Comparison of ENCODE assay signal across 32 mouse cellular contexts in genomic region chr10:31635098-31635497, GRCm38 (mm10).
"Had no signal": no experiment of that assay in that cellular context is flagged by ENCODE, and none has a peak within 500 bp of the region (broad histone marks: within the 10 kb centered on the region; RNA-seq: fewer than 3 reads in every experiment).

No protein-coding gene starts in this region.

- H3K4me2 ChIP-seq: limb, embryonic 12.5 days; limb, embryonic 13.5 days; limb, embryonic 15.5 days; liver, embryonic 11.5 days; liver, embryonic 12.5 days; liver, embryonic 13.5 days; liver, embryonic 15.5 days; lung, embryonic 14.5 days; lung, embryonic 15.5 days; midbrain, embryonic 11.5 days; midbrain, embryonic 12.5 days; midbrain, embryonic 13.5 days; midbrain, embryonic 15.5 days; neural tube, embryonic 12.5 days had no signal

- H3K27me3 ChIP-seq: limb, embryonic 12.5 days; limb, embryonic 13.5 days; limb, embryonic 15.5 days; liver, embryonic 12.5 days; liver, embryonic 13.5 days; liver, embryonic 15.5 days; lung, embryonic 15.5 days; megakaryocyte, embryonic 14.5 days; midbrain, embryonic 12.5 days; midbrain, embryonic 13.5 days; midbrain, embryonic 15.5 days; neural tube, embryonic 12.5 days had no signal

- H3K4me3 ChIP-seq: limb, embryonic 10.5 days; limb, embryonic 12.5 days; limb, embryonic 13.5 days; limb, embryonic 15.5 days; liver, embryonic 12.5 days; liver, embryonic 13.5 days; liver, embryonic 15.5 days; lung, embryonic 15.5 days; megakaryocyte, embryonic 14.5 days; midbrain, embryonic 10.5 days; midbrain, embryonic 12.5 days; midbrain, embryonic 13.5 days; midbrain, embryonic 15.5 days; myocyte; neural tube, embryonic 12.5 days had no signal

- DNase-seq: left cerebral cortex, postnatal 4 days; liver; liver, embryonic 13.5 days; liver, postnatal 0 days; lung, adult 18-20 months; lung, adult 2 months; lung, embryonic 14.5 days; lung, postnatal 10 days; lung, postnatal 14 days; lung, postnatal 36 days; lung, postnatal 4 days; midbrain, embryonic 14.5 days had no signal

- H3K36me3 ChIP-seq: limb, embryonic 10.5 days; limb, embryonic 12.5 days; limb, embryonic 13.5 days; limb, embryonic 15.5 days; liver, embryonic 12.5 days; liver, embryonic 13.5 days; liver, embryonic 15.5 days; lung, embryonic 15.5 days; midbrain, embryonic 10.5 days; midbrain, embryonic 12.5 days; midbrain, embryonic 13.5 days; midbrain, embryonic 15.5 days; neural tube, embryonic 12.5 days had no signal

- H3K9ac ChIP-seq: limb, embryonic 12.5 days; limb, embryonic 13.5 days; limb, embryonic 15.5 days; liver, embryonic 12.5 days; liver, embryonic 13.5 days; liver, embryonic 14.5 days; liver, embryonic 15.5 days; liver, postnatal 0 days; lung, embryonic 14.5 days; lung, embryonic 15.5 days; midbrain, embryonic 12.5 days; midbrain, embryonic 13.5 days; midbrain, embryonic 15.5 days; neural tube, embryonic 12.5 days had no signal

- H3K9me3 ChIP-seq: limb, embryonic 10.5 days; limb, embryonic 12.5 days; limb, embryonic 13.5 days; limb, embryonic 15.5 days; liver, embryonic 12.5 days; liver, embryonic 13.5 days; liver, embryonic 15.5 days; lung, embryonic 15.5 days; midbrain, embryonic 10.5 days; midbrain, embryonic 12.5 days; midbrain, embryonic 13.5 days; midbrain, embryonic 15.5 days; neural tube, embryonic 12.5 days had no signal

- H3K4me1 ChIP-seq: limb, embryonic 10.5 days; limb, embryonic 12.5 days; limb, embryonic 13.5 days; limb, embryonic 15.5 days; liver, embryonic 12.5 days; liver, embryonic 13.5 days; liver, embryonic 15.5 days; lung, embryonic 15.5 days; megakaryocyte, embryonic 14.5 days; midbrain, embryonic 10.5 days; midbrain, embryonic 12.5 days; midbrain, embryonic 13.5 days; midbrain, embryonic 15.5 days; neural tube, embryonic 12.5 days had no signal

- H3K27ac ChIP-seq: limb, embryonic 10.5 days; limb, embryonic 12.5 days; limb, embryonic 13.5 days; limb, embryonic 15.5 days; liver, embryonic 12.5 days; liver, embryonic 13.5 days; liver, embryonic 14.5 days; liver, embryonic 15.5 days; lung, embryonic 15.5 days; macrophage; midbrain, embryonic 10.5 days; midbrain, embryonic 12.5 days; midbrain, embryonic 13.5 days; midbrain, embryonic 15.5 days; neural tube, embryonic 12.5 days had no signal

- ATAC-seq: liver, embryonic 12.5 days; liver, postnatal 0 days; lung, postnatal 0 days; midbrain, embryonic 13.5 days; midbrain, embryonic 15.5 days; midbrain, embryonic 16.5 days had no signal
